Mouse (Mus musculus) heart, adult 2 months (tissue): ENCODE data around the gene Ublcp1.

ENCODE experiments used
- CTCF ChIP-seq: fragments of 200-600 bp; IDR thresholded peaks from 2 replicates; pipeline ENCODE4 v1.8.1; 2022; ENCODE audit warnings: antibody characterized with exemption, mild to moderate bottlenecking, moderate library complexity
- EP300 ChIP-seq: fragments of 200-500 bp; IDR thresholded peaks from 2 replicates; pipeline ENCODE4 v1.6.1; 2011; ENCODE audit warnings: low read depth, low read length, control low read depth; ENCODE audit not compliant: insufficient read depth
- POLR2A ChIP-seq: fragments of 200-500 bp; IDR thresholded peaks from 2 replicates; pipeline ENCODE4 v1.6.1; 2011; ENCODE audit warnings: mild to moderate bottlenecking, low read depth, low read length, control low read depth; ENCODE audit not compliant: insufficient read depth

- TF ChIP-seq CTCF (no peak), POLR2A (no peak), EP300 (no peak)
Observed at GRCm38 (mm10) chr11:44414605-44415004, 55.7 kb downstream of the Ublcp1 start.
